Comparison of ENCODE assay signal across 8 mouse cellular contexts in genomic region chr4:40584940-40585571, GRCm38 (mm10).
A peak's percentile ranks its signal among the peaks of the same experiment; 100 is the strongest.
DNase-seq lines count a peak whose midpoint lies in the region; ATAC-seq and TF ChIP-seq lines count a peak whose summit lies in the region.

No protein-coding gene starts in this region.

- H3K36me3 ChIP-seq in lung, postnatal 0 days (ENCODE audit: insufficient read depth, low read length): no peaks in the 10 kb centered on the region

- no peak for TF ChIP-seq POLR2A in lung, adult 2 months (IDR thresholded peaks at IDR 0.05; ENCODE audit: borderline replicate concordance, extremely low read depth, low read depth, low read length)

- ATAC-seq in lung, postnatal 0 days: no peak; the same call in 1 of the 2 replicates
- ATAC-seq in monocyte, adult 5-6 weeks (replicated peaks; ENCODE audit: insufficient number of reproducible peaks, low FRiP score, low TSS enrichment, poor library complexity, severe bottlenecking): no peak

- H3K4me2 ChIP-seq in lung, postnatal 0 days (replicated peaks; ENCODE audit: low read depth, low read length): no peak overlapping the region

- H3K4me3 ChIP-seq in lung, adult 2 months (replicated peaks; ENCODE audit: extremely low read depth, low read depth, low read length): no peak overlapping the region
- H3K4me3 ChIP-seq in lung, postnatal 0 days (ENCODE audit: low read depth, low read length): no peak overlapping the region

- peak; percentile 2 to 18 for DNase-seq in adrenal gland, postnatal 36 days
- DNase-seq in adrenal gland, postnatal 4 days (ENCODE audit: low spot score in 2 of 2): no peak
- DNase-seq in lung, adult 18-20 months: peak; percentile 4
- DNase-seq in lung, adult 2 months: no peak
- DNase-seq in gastrocnemius, postnatal 25 days: peak; percentile 47
- peak; percentile 9 for DNase-seq in lung, postnatal 0 days (ENCODE audit: low spot score)
- no peak for DNase-seq in c-Kit-positive CD71-positive TER-119-positive erythroid progenitor cells, embryonic 14.5 days (ENCODE audit: low spot score)

- no peak overlapping the region for H3K9ac ChIP-seq in lung, postnatal 0 days (replicated peaks; ENCODE audit: low read depth)

- H3K4me1 ChIP-seq in lung, adult 2 months (ENCODE audit: control insufficient read depth, insufficient read depth, low read length): no peaks in the 10 kb centered on the region
- H3K4me1 ChIP-seq in lung, postnatal 0 days (ENCODE audit: insufficient read depth, low read depth, low read length): no peaks in the 10 kb centered on the region

- no peak for TF ChIP-seq EP300 in lung, postnatal 0 days (IDR thresholded peaks at IDR 0.05)

- H3K27ac ChIP-seq in lung, postnatal 0 days (ENCODE audit: low read length): no peak overlapping the region

- no peak for TF ChIP-seq CTCF in lung, adult 2 months (IDR thresholded peaks at IDR 0.05; ENCODE audit: insufficient read depth, low read length)
- no peak for TF ChIP-seq CTCF in lung, postnatal 0 days (IDR thresholded peaks at IDR 0.05)

- 60% methylated on average over 3 of the region's 3 CpGs for WGBS in lung, adult 2 months
- 65% methylated on average over 3 of the region's 3 CpGs for WGBS in lung, postnatal 0 days

- no peaks in the 10 kb centered on the region for H3K9me3 ChIP-seq in lung, postnatal 0 days (ENCODE audit: low read length)

- H3K27me3 ChIP-seq in lung, postnatal 0 days (replicated peaks; ENCODE audit: insufficient read depth, low read length): no peaks in the 10 kb centered on the region

Comparison
In these comparisons a context has a peak if more than half of its experiments do, and no peak if none do; other contexts are left out.
1. DNase-seq: peak in adrenal gland, postnatal 36 days (2 of 2), lung, adult 18-20 months (2 of 2), gastrocnemius, postnatal 25 days (single experiment) and lung, postnatal 0 days (single experiment); none in adrenal gland, postnatal 4 days (0 of 2), lung, adult 2 months (single experiment) and c-Kit-positive CD71-positive TER-119-positive erythroid progenitor cells, embryonic 14.5 days (single experiment).